ENCODE assay signal across 30 mouse cellular contexts in the genomic region with DNA sequence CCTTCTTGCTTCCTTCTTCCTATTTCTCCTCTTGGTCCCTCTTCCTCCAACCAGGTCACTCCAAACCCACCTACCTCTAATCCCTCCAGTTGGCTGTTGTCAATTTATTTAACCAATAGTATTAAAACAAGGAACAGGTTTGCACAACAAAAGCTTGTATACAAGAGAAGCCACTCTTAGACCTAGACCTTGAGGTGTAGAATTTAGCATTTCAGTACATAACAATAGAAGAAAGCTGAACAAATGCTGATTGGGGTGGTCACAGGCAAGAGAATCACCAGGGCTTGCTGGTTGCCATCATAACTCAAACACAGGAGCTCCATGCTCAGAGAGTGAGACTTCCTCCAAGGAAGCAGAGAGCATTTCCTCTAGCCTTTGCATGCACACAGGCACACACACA.
"Had no signal": no experiment of that assay in that cellular context is flagged by ENCODE, and none has a peak within 500 bp of the region (broad histone marks: within the 10 kb centered on the region; RNA-seq: fewer than 3 reads in every experiment).

No protein-coding gene starts in this region.

- H3K9ac ChIP-seq: limb, embryonic 12.5 days; limb, embryonic 13.5 days; limb, embryonic 15.5 days; liver, embryonic 12.5 days; liver, embryonic 13.5 days; liver, embryonic 14.5 days; liver, embryonic 15.5 days; liver, postnatal 0 days; lung, embryonic 14.5 days; lung, embryonic 15.5 days; midbrain, embryonic 12.5 days; midbrain, embryonic 13.5 days; midbrain, embryonic 15.5 days had no signal

- H3K27ac ChIP-seq: limb, embryonic 10.5 days; limb, embryonic 12.5 days; limb, embryonic 13.5 days; limb, embryonic 15.5 days; liver, embryonic 12.5 days; liver, embryonic 13.5 days; liver, embryonic 14.5 days; liver, embryonic 15.5 days; lung, embryonic 15.5 days; macrophage; midbrain, embryonic 10.5 days; midbrain, embryonic 12.5 days; midbrain, embryonic 13.5 days; midbrain, embryonic 15.5 days had no signal

- ATAC-seq: liver, embryonic 12.5 days; liver, postnatal 0 days; midbrain, embryonic 13.5 days; midbrain, embryonic 15.5 days; midbrain, embryonic 16.5 days had no signal

- H3K36me3 ChIP-seq: limb, embryonic 10.5 days; limb, embryonic 12.5 days; limb, embryonic 13.5 days; limb, embryonic 15.5 days; liver, embryonic 12.5 days; liver, embryonic 13.5 days; liver, embryonic 15.5 days; lung, embryonic 15.5 days; midbrain, embryonic 10.5 days; midbrain, embryonic 12.5 days; midbrain, embryonic 13.5 days; midbrain, embryonic 15.5 days had no signal

- H3K27me3 ChIP-seq: liver, embryonic 12.5 days; liver, embryonic 13.5 days; liver, embryonic 15.5 days; lung, embryonic 15.5 days; megakaryocyte, embryonic 14.5 days; midbrain, embryonic 12.5 days; midbrain, embryonic 13.5 days; midbrain, embryonic 15.5 days had no signal

- H3K4me1 ChIP-seq: megakaryocyte, embryonic 14.5 days; midbrain, embryonic 10.5 days; midbrain, embryonic 13.5 days; midbrain, embryonic 15.5 days had no signal

- H3K9me3 ChIP-seq: limb, embryonic 10.5 days; limb, embryonic 12.5 days; limb, embryonic 13.5 days; limb, embryonic 15.5 days; liver, embryonic 12.5 days; liver, embryonic 13.5 days; liver, embryonic 15.5 days; lung, embryonic 15.5 days; midbrain, embryonic 10.5 days; midbrain, embryonic 12.5 days; midbrain, embryonic 13.5 days; midbrain, embryonic 15.5 days had no signal

- H3K4me3 ChIP-seq: limb, embryonic 10.5 days; limb, embryonic 12.5 days; limb, embryonic 13.5 days; limb, embryonic 15.5 days; liver, embryonic 12.5 days; liver, embryonic 13.5 days; liver, embryonic 15.5 days; lung, embryonic 15.5 days; megakaryocyte, embryonic 14.5 days; midbrain, embryonic 10.5 days; midbrain, embryonic 12.5 days; midbrain, embryonic 13.5 days; midbrain, embryonic 15.5 days; myocyte had no signal

- DNase-seq: left cerebral cortex, postnatal 4 days; liver; liver, embryonic 13.5 days; liver, postnatal 0 days; lung, adult 18-20 months; lung, adult 2 months; lung, embryonic 14.5 days; lung, postnatal 10 days; lung, postnatal 14 days; lung, postnatal 36 days; lung, postnatal 4 days; midbrain, embryonic 14.5 days had no signal

- H3K4me2 ChIP-seq: limb, embryonic 12.5 days; limb, embryonic 13.5 days; limb, embryonic 15.5 days; liver, embryonic 11.5 days; liver, embryonic 12.5 days; liver, embryonic 13.5 days; liver, embryonic 15.5 days; lung, embryonic 14.5 days; lung, embryonic 15.5 days; midbrain, embryonic 11.5 days; midbrain, embryonic 12.5 days; midbrain, embryonic 13.5 days; midbrain, embryonic 15.5 days had no signal
